Mouse (Mus musculus): ENCODE measurements at regions not wholly inside any gene's neighbourhood (a gene's known extent, or its start where the extent isn't known, plus 50 kb on each side); places are given as distances from the start of the nearest gene placed in this dataset.

- ATAC-seq (replicated peaks; ENCODE audit: low read depth, poor library complexity, severe bottlenecking): 0 out of 2 replicates have a peak, but pooled peaks have one; percentile 36
Observed at GRCm38 (mm10) chr8:54449811-54450210, 79.6 kb upstream of the Asb5 start.

GRCm38 (mm10) chr8:54451323-54452021 is 77.9 kb upstream of the Asb5 start:
- ATAC-seq (replicated peaks; ENCODE audit: low read depth, poor library complexity, severe bottlenecking): no peak

DNA sequence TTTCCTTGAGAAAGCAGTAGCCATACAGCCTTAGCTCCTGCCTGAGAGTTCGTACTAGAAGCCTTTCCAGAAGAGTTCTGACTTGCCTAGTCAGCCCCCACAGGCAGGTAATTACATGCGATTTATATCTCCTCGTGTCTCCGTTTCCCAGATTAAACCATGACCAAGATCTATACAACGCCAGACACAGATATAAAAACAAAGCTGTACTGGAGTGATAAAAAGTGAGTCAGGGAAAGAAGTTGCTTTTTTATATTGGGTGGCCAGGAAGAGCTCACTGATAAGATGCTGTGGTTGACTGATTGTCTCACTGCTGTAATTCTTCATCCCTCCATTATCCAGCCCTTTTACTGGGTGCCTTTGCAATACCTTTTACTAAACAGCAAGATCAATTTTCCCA is 64.4 kb upstream of the Asb5 start:
- peak; percentile 71 for ATAC-seq (replicated peaks; ENCODE audit: low read depth, poor library complexity, severe bottlenecking)

DNA sequence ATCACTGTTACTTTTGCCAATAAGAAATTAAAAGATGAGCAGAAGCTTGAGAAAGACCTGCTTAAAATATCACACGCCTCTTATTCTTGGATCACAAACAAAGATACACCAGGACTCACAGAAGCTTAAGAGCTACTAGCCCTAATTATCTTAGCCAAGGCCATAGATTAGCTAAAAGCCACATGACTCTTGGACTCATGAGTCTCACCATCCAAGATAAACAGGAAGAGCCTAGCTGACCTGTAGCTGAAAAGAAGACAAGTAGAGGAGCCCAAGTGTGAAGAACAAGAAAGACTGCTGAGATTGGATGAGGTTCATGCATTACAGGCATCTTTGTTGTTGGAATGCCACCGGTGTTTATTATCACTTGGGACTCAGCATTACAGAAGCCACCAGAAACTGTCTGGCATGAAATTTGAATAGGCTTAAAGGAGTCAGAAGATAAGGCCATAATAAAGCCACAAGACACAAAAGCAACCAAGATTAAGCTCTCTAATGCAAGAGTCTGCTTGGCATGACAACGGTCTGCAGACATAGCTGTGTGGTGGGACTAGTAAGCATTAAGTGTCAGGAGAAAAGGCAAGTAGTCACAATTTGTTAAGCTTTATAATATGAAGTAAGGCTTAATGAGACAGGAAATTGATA is 63.8 kb upstream of the Asb5 start:
- ATAC-seq (replicated peaks; ENCODE audit: low read depth, poor library complexity, severe bottlenecking): peak; percentile 84

Data from common myeloid progenitor, adult 5-6 weeks (primary cell).